Mouse (Mus musculus): ENCODE measurements around the gene Txlnb. TPM values are rescaled to one million over a fixed set of nuclear protein-coding genes. Genes with fewer than 3 reads are reported as not detected.
"Not testable (repeated sequence)": the region's sequence is repeated elsewhere in the genome, so short reads cannot be mapped to it uniquely, and the experiment has no call there.

The Txlnb gene
- total and polyA plus RNA-seq, 3 experiments, result 102 to 403 (median 312) TPM

GRCm38 (mm10) chr10:17796846-17797631 is 1.0 kb downstream of the Txlnb start:
- Histone ChIP-seq H3K4me3 (peak overlapping the region; percentile 54), H3K36me3 (ENCODE audit: control insufficient read depth, insufficient read depth, low read length) (peaks cover 17% of the 10 kb centered on the region; the same call in 1 of the 2 replicates), H3K4me1 (ENCODE audit: control insufficient read depth, insufficient read depth, low read length) (peaks cover 9% of the 10 kb centered on the region), H3K9ac (ENCODE audit: low read depth, low read length) (peak overlapping the region; percentile 60), H3K27me3 (ENCODE audit: control insufficient read depth, insufficient read depth, low read length) (no peaks in the 10 kb centered on the region), H3K79me2 (replicated peaks; ENCODE audit: control insufficient read depth, insufficient read depth, low read length) (peaks cover 4% of the 10 kb centered on the region; the same call in 1 of the 2 replicates), H3K27ac (peak overlapping the region; percentile 95)
- TF ChIP-seq EP300 (IDR thresholded peaks at IDR 0.05; ENCODE audit: insufficient read depth, low read depth, low read length) (peak; percentile 95), POLR2A (IDR thresholded peaks at IDR 0.05; ENCODE audit: insufficient read depth, low read depth, low read length) (peak; percentile 49), CTCF (IDR thresholded peaks at IDR 0.05) (no peak)
- peak; percentile 49 to 82 for DNase-seq
- intact Hi-C loops (cut with DNase I), result loop anchor here (1.0 to 10.0 kb wide), 3 partner anchors 38 to 148 kb away; partner anchors contain the start of gene Heca
- 6% methylated on average over 12 of the region's 12 CpGs for WGBS

- H3K36me3 ChIP-seq (ENCODE audit: control insufficient read depth, insufficient read depth, low read length), result peaks cover 20% of the 10 kb centered on the region
- H3K27ac ChIP-seq, result peak overlapping the region; percentile 95
- peak overlapping the region; percentile 43; the same call in 1 of the 2 replicates for H3K9ac ChIP-seq (ENCODE audit: low read depth, low read length)
- intact Hi-C loops (cut with DNase I), result loop anchor here (2.0 to 10.0 kb wide), 2 partner anchors 37 to 147 kb away; partner anchors contain the start of gene Heca
- H3K4me3 ChIP-seq, result peak overlapping the region; percentile 32
- H3K79me2 ChIP-seq (replicated peaks; ENCODE audit: control insufficient read depth, insufficient read depth, low read length), result peaks cover 4% of the 10 kb centered on the region; the same call in 1 of the 2 replicates
- no peaks in the 10 kb centered on the region for H3K27me3 ChIP-seq (ENCODE audit: control insufficient read depth, insufficient read depth, low read length)
- no peak for DNase-seq
- WGBS, result 58% methylated on average over 3 of the region's 3 CpGs
- peaks cover 9% of the 10 kb centered on the region for H3K4me1 ChIP-seq (ENCODE audit: control insufficient read depth, insufficient read depth, low read length)
- TF ChIP-seq EP300 (IDR thresholded peaks at IDR 0.05; ENCODE audit: insufficient read depth, low read depth, low read length), result no peak
- TF ChIP-seq POLR2A (IDR thresholded peaks at IDR 0.05; ENCODE audit: insufficient read depth, low read depth, low read length), result no peak
- no peak for TF ChIP-seq CTCF (IDR thresholded peaks at IDR 0.05)
Measured at GRCm38 (mm10) chr10:17797681-17798080, 1.7 kb downstream of the Txlnb start.

GRCm38 (mm10) chr10:17801788-17802187 is 5.8 kb downstream of the Txlnb start:
- no peak overlapping the region for H3K9ac ChIP-seq (ENCODE audit: low read depth, low read length)
- intact Hi-C loops (cut with DNase I), result no loop called here
- H3K27ac ChIP-seq, result no peak overlapping the region
- peaks cover 38% of the 10 kb centered on the region for H3K36me3 ChIP-seq (ENCODE audit: control insufficient read depth, insufficient read depth, low read length)
- TF ChIP-seq CTCF (IDR thresholded peaks at IDR 0.05) (no peak), POLR2A (IDR thresholded peaks at IDR 0.05; ENCODE audit: insufficient read depth, low read depth, low read length) (0 out of 2 replicates have a peak, but pooled peaks have one; percentile 17)
- no peak for DNase-seq
- peaks cover 4% of the 10 kb centered on the region; the same call in 1 of the 2 replicates for H3K79me2 ChIP-seq (replicated peaks; ENCODE audit: control insufficient read depth, insufficient read depth, low read length)
- peaks cover 3% of the 10 kb centered on the region for H3K4me1 ChIP-seq (ENCODE audit: control insufficient read depth, insufficient read depth, low read length)
- H3K27me3 ChIP-seq (ENCODE audit: control insufficient read depth, insufficient read depth, low read length), result no peaks in the 10 kb centered on the region
- H3K4me3 ChIP-seq, result no peak overlapping the region
- 67% methylated on average over 2 of the region's 2 CpGs for WGBS

GRCm38 (mm10) chr10:17808526-17808925 is 12.5 kb downstream of the Txlnb start:
- Histone ChIP-seq H3K27me3 (ENCODE audit: control insufficient read depth, insufficient read depth, low read length) (no peaks in the 10 kb centered on the region), H3K79me2 (replicated peaks; ENCODE audit: control insufficient read depth, insufficient read depth, low read length) (no peaks in the 10 kb centered on the region), H3K4me3 (no peak overlapping the region), H3K27ac (no peak overlapping the region), H3K4me1 (ENCODE audit: control insufficient read depth, insufficient read depth, low read length) (peaks cover 1% of the 10 kb centered on the region; the same call in 1 of the 2 replicates), H3K36me3 (ENCODE audit: control insufficient read depth, insufficient read depth, low read length) (peaks cover 21% of the 10 kb centered on the region), H3K9ac (ENCODE audit: low read depth, low read length) (no peak overlapping the region)
- no peak for TF ChIP-seq CTCF (IDR thresholded peaks at IDR 0.05)
- no peak for TF ChIP-seq POLR2A (IDR thresholded peaks at IDR 0.05; ENCODE audit: insufficient read depth, low read depth, low read length)
- TF ChIP-seq EP300 (IDR thresholded peaks at IDR 0.05; ENCODE audit: insufficient read depth, low read depth, low read length), result no peak
- 97% methylated on average over 1 of the region's 1 CpGs for WGBS
- no peak for DNase-seq
- intact Hi-C loops (cut with DNase I), result no loop called here

- Histone ChIP-seq H3K27me3 (ENCODE audit: control insufficient read depth, insufficient read depth, low read length) (no peaks in the 10 kb centered on the region), H3K4me3 (no peak overlapping the region), H3K27ac (no peak overlapping the region), H3K4me1 (ENCODE audit: control insufficient read depth, insufficient read depth, low read length) (no peaks in the 10 kb centered on the region), H3K79me2 (replicated peaks; ENCODE audit: control insufficient read depth, insufficient read depth, low read length) (no peaks in the 10 kb centered on the region), H3K9ac (ENCODE audit: low read depth, low read length) (no peak overlapping the region), H3K36me3 (ENCODE audit: control insufficient read depth, insufficient read depth, low read length) (no peaks in the 10 kb centered on the region; the same call in 1 of the 2 replicates)
- DNase-seq, result no peak
- no peak for TF ChIP-seq EP300 (IDR thresholded peaks at IDR 0.05; ENCODE audit: insufficient read depth, low read depth, low read length)
- WGBS, result 85% methylated on average over 11 of the region's 11 CpGs
- intact Hi-C loops (cut with DNase I), result no loop called here
Measured at GRCm38 (mm10) chr10:17815052-17815451, 19.0 kb downstream of the Txlnb start.

GRCm38 (mm10) chr10:17820422-17820821 is 24.4 kb downstream of the Txlnb start:
- H3K36me3 ChIP-seq (ENCODE audit: control insufficient read depth, insufficient read depth, low read length); H3K4me3 ChIP-seq; DNase-seq; H3K79me2 ChIP-seq (replicated peaks; ENCODE audit: control insufficient read depth, insufficient read depth, low read length); H3K9ac ChIP-seq (ENCODE audit: low read depth, low read length); H3K4me1 ChIP-seq (ENCODE audit: control insufficient read depth, insufficient read depth, low read length); H3K27me3 ChIP-seq (ENCODE audit: control insufficient read depth, insufficient read depth, low read length); intact Hi-C loops (cut with DNase I); H3K27ac ChIP-seq: not testable (repeated sequence)
- WGBS, result 94% methylated on average over 7 of the region's 7 CpGs

Data from heart, adult 2 months (tissue).